ENCODE assay signal across 24 mouse cellular contexts in the genomic region with DNA sequence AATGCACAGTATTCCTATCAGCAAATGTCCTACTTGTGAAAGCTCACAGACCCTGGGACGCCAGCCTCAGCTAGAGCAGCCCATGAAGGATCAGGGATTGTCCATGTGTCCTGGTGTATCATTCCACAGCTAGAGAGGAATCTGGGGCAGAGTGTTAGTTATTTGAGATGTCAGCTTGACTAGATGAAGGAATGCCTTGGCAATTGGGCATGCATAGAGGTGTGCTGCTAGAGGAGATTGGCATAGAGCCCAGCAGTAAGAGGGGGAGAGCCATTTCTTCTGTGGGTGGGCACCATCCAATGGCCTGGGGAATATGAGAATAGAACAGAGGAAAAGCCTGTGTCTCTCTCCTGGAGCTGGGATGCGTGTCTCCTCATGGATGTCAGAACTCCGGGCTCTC. TPM values are rescaled to one million over a fixed set of nuclear protein-coding genes. Genes with fewer than 3 reads are reported as not detected.
DNase-seq lines count a peak whose midpoint lies in the region; ATAC-seq and TF ChIP-seq lines count a peak whose summit lies in the region.
"Had no signal": no experiment of that assay in that cellular context is flagged by ENCODE, and none has a peak within 500 bp of the region (broad histone marks: within the 10 kb centered on the region; RNA-seq: fewer than 3 reads in every experiment).

No protein-coding gene starts in this region.

- no peak for TF ChIP-seq CTCF in cerebellum, adult 2 months (IDR thresholded peaks at IDR 0.05; ENCODE audit: borderline replicate concordance, insufficient read depth, low read depth, low read length)
- no peak for TF ChIP-seq CTCF in heart, postnatal 0 days (IDR thresholded peaks at IDR 0.05; ENCODE audit: low read depth)
- no peak for TF ChIP-seq CTCF in midbrain, postnatal 0 days (IDR thresholded peaks at IDR 0.05)

- H3K9me3 ChIP-seq in heart, postnatal 0 days (replicated peaks; ENCODE audit: control insufficient read depth, low read length) = no peaks in the 10 kb centered on the region
- H3K9me3 ChIP-seq in heart, embryonic 11.5 days (replicated peaks; ENCODE audit: control insufficient read depth, low read length) = no peaks in the 10 kb centered on the region
- H3K9me3 ChIP-seq in midbrain, postnatal 0 days (ENCODE audit: low read length) = no peaks in the 10 kb centered on the region
- H3K9me3 ChIP-seq in midbrain, embryonic 10.5 days (replicated peaks) = no peaks in the 10 kb centered on the region
- H3K9me3 ChIP-seq: embryonic facial prominence, embryonic 10.5 days; embryonic facial prominence, embryonic 13.5 days; forebrain, embryonic 12.5 days; forebrain, embryonic 15.5 days; heart, embryonic 10.5 days; hindbrain, embryonic 12.5 days; hindbrain, embryonic 15.5 days had no signal

- WGBS in cerebellum, adult 2 months = 77% methylated on average over 3 of the region's 3 CpGs
- 35% methylated on average over 3 of the region's 3 CpGs for WGBS in heart, postnatal 0 days
- WGBS in heart, embryonic 11.5 days (ENCODE audit: insufficient replicate concordance) = 81% methylated on average over 3 of the region's 3 CpGs
- 74% methylated on average over 3 of the region's 3 CpGs for WGBS in midbrain, postnatal 0 days
- 83% methylated on average over 3 of the region's 3 CpGs for WGBS in midbrain, embryonic 10.5 days

- no peak overlapping the region for H3K4me2 ChIP-seq in heart, postnatal 0 days (ENCODE audit: low read depth, low read length)
- no peak overlapping the region for H3K4me2 ChIP-seq in heart, embryonic 11.5 days
- no peak overlapping the region for H3K4me2 ChIP-seq in midbrain, postnatal 0 days (ENCODE audit: low read depth, low read length, poor library complexity, severe bottlenecking)
- H3K4me2 ChIP-seq: embryonic facial prominence, embryonic 13.5 days; forebrain, embryonic 12.5 days; forebrain, embryonic 15.5 days; hindbrain, embryonic 12.5 days; hindbrain, embryonic 15.5 days had no signal

- no peak overlapping the region for H3K27ac ChIP-seq in cerebellum, adult 2 months (ENCODE audit: insufficient read depth, low read length)
- no peak overlapping the region for H3K27ac ChIP-seq in heart, postnatal 0 days (ENCODE audit: low read depth)
- no peak overlapping the region for H3K27ac ChIP-seq in heart, embryonic 11.5 days (ENCODE audit: low read depth, low read length)
- no peak overlapping the region for H3K27ac ChIP-seq in midbrain, postnatal 0 days (ENCODE audit: low read depth, low read length)
- no peak overlapping the region for H3K27ac ChIP-seq in midbrain, embryonic 10.5 days (replicated peaks)
- H3K27ac ChIP-seq: embryonic facial prominence, embryonic 10.5 days; embryonic facial prominence, embryonic 13.5 days; forebrain, embryonic 12.5 days; forebrain, embryonic 15.5 days; heart, embryonic 10.5 days; hindbrain, embryonic 12.5 days; hindbrain, embryonic 15.5 days had no signal

- DNase-seq in cerebellum, postnatal 10 days = peak; percentile 18 to 28
- no peak for DNase-seq in cerebellum, adult 2 months
- no peak for DNase-seq in heart, postnatal 0 days (ENCODE audit: low spot score)
- DNase-seq in midbrain, postnatal 0 days (ENCODE audit: low spot score) = peak; percentile 9
- no peak for DNase-seq in midbrain, embryonic 10.5 days (ENCODE audit: low spot score)
- no peak for DNase-seq in adrenal gland, adult 8-10 months
- DNase-seq: adrenal gland, postnatal 14 days; cerebellum, adult 18-20 months; cerebellum, adult 9-11 months; cerebellum, postnatal 36 days; embryo, embryonic 11 days; gastrocnemius, postnatal 25 days; heart, adult 18-20 months had no signal

- TF ChIP-seq POLR2A in cerebellum, adult 2 months (IDR thresholded peaks at IDR 0.05; ENCODE audit: borderline replicate concordance, insufficient read depth, low read length) = no peak

- H3K4me1 ChIP-seq in cerebellum, adult 2 months (ENCODE audit: control insufficient read depth, insufficient read depth, low read length) = peaks cover 17% of the 10 kb centered on the region
- H3K4me1 ChIP-seq in heart, postnatal 0 days (ENCODE audit: control insufficient read depth, insufficient read depth) = no peaks in the 10 kb centered on the region
- no peaks in the 10 kb centered on the region for H3K4me1 ChIP-seq in heart, embryonic 11.5 days (ENCODE audit: control insufficient read depth, insufficient read depth, low read length)
- H3K4me1 ChIP-seq in midbrain, postnatal 0 days (ENCODE audit: insufficient read depth, low read length) = peaks cover 5% of the 10 kb centered on the region
- H3K4me1 ChIP-seq in midbrain, embryonic 10.5 days = no peaks in the 10 kb centered on the region
- H3K4me1 ChIP-seq: embryonic facial prominence, embryonic 10.5 days; embryonic facial prominence, embryonic 13.5 days; forebrain, embryonic 12.5 days; forebrain, embryonic 15.5 days; heart, embryonic 10.5 days; hindbrain, embryonic 12.5 days had no signal

- ATAC-seq in heart, postnatal 0 days (ENCODE audit: insufficient read depth, low read depth) = peak; percentile 60; the same call in 1 of the 2 replicates
- no peak for ATAC-seq in heart, embryonic 11.5 days (replicated peaks; ENCODE audit: insufficient number of reproducible peaks, low FRiP score, low TSS enrichment)
- no peak for ATAC-seq in midbrain, postnatal 0 days (ENCODE audit: low FRiP score)
- ATAC-seq: intestine, postnatal 0 days; Patski had no signal

- no peaks in the 10 kb centered on the region for H3K36me3 ChIP-seq in heart, postnatal 0 days (replicated peaks; ENCODE audit: control insufficient read depth, insufficient read depth, low read length)
- H3K36me3 ChIP-seq in heart, embryonic 11.5 days (ENCODE audit: control insufficient read depth, insufficient read depth, low read length) = no peaks in the 10 kb centered on the region
- no peaks in the 10 kb centered on the region for H3K36me3 ChIP-seq in midbrain, postnatal 0 days (ENCODE audit: insufficient read depth, low read length)
- no peaks in the 10 kb centered on the region for H3K36me3 ChIP-seq in midbrain, embryonic 10.5 days
- H3K36me3 ChIP-seq: embryonic facial prominence, embryonic 10.5 days; embryonic facial prominence, embryonic 13.5 days; forebrain, embryonic 12.5 days; forebrain, embryonic 15.5 days; heart, embryonic 10.5 days; hindbrain, embryonic 12.5 days; hindbrain, embryonic 15.5 days had no signal

- no peak overlapping the region for H3K4me3 ChIP-seq in cerebellum, adult 2 months (replicated peaks; ENCODE audit: insufficient read depth, low read depth, low read length)
- H3K4me3 ChIP-seq in heart, postnatal 0 days (ENCODE audit: low read depth, low read length) = no peak overlapping the region
- no peak overlapping the region for H3K4me3 ChIP-seq in heart, embryonic 11.5 days (ENCODE audit: low read depth, low read length)
- H3K4me3 ChIP-seq in midbrain, postnatal 0 days (ENCODE audit: low read depth, low read length) = no peak overlapping the region
- no peak overlapping the region for H3K4me3 ChIP-seq in midbrain, embryonic 10.5 days
- H3K4me3 ChIP-seq: embryonic facial prominence, embryonic 10.5 days; embryonic facial prominence, embryonic 13.5 days; erythroblast, embryonic 14.5 days; forebrain, embryonic 12.5 days; forebrain, embryonic 15.5 days; heart, embryonic 10.5 days; hindbrain, embryonic 12.5 days; hindbrain, embryonic 15.5 days had no signal

- H3K27me3 ChIP-seq in cerebellum, adult 2 months (ENCODE audit: control insufficient read depth, insufficient read depth, low read length) = no peaks in the 10 kb centered on the region
- H3K27me3 ChIP-seq in heart, postnatal 0 days (ENCODE audit: control insufficient read depth, insufficient read depth, low read length) = no peaks in the 10 kb centered on the region
- H3K27me3 ChIP-seq in heart, embryonic 11.5 days (ENCODE audit: control insufficient read depth, insufficient read depth, low read length) = no peaks in the 10 kb centered on the region
- no peaks in the 10 kb centered on the region for H3K27me3 ChIP-seq in midbrain, postnatal 0 days (ENCODE audit: insufficient read depth, low read length)
- H3K27me3 ChIP-seq in midbrain, embryonic 10.5 days (ENCODE audit: low read depth, poor library complexity, severe bottlenecking) = no peaks in the 10 kb centered on the region
- H3K27me3 ChIP-seq: embryonic facial prominence, embryonic 13.5 days; forebrain, embryonic 12.5 days; forebrain, embryonic 15.5 days; hindbrain, embryonic 12.5 days; hindbrain, embryonic 15.5 days; Patski had no signal

- TF ChIP-seq EP300 in heart, postnatal 0 days (IDR thresholded peaks at IDR 0.05; ENCODE audit: low read depth) = no peak

- H3K9ac ChIP-seq in heart, postnatal 0 days (replicated peaks; ENCODE audit: low read depth, low read length) = no peak overlapping the region
- H3K9ac ChIP-seq in heart, embryonic 11.5 days (ENCODE audit: low read depth, low read length) = no peak overlapping the region
- no peak overlapping the region for H3K9ac ChIP-seq in midbrain, postnatal 0 days (replicated peaks; ENCODE audit: low read length, poor library complexity, severe bottlenecking)
- H3K9ac ChIP-seq: embryonic facial prominence, embryonic 13.5 days; forebrain, embryonic 12.5 days; forebrain, embryonic 15.5 days; hindbrain, embryonic 12.5 days; hindbrain, embryonic 15.5 days had no signal

RNA-seq across cellular contexts. Expression of a gene that starts 38.6 kb away (rescaled TPM):
- 17.6 and 17.9 TPM in 2 replicates for polyA plus RNA-seq in cerebellum, adult 2 months (2012; rRNA removed)
- total RNA-seq in heart, postnatal 0 days (2014; rRNA removed; ENCODE audit: low replicate concordance) = 17.6 and 18.5 TPM in 2 replicates
- 15.8 and 17.2 TPM in 2 replicates for polyA plus RNA-seq in heart, postnatal 0 days (2015; fragmentation: Nextera tagmentation; extraction: Ambion mirVana)
- polyA plus RNA-seq in heart, embryonic 11.5 days (2014; fragmentation: Nextera tagmentation; extraction: Ambion mirVana) = 18.9 and 19.5 TPM in 2 replicates
- 19.7 and 22.8 TPM in 2 replicates for total RNA-seq in midbrain, postnatal 0 days (2014; rRNA removed)
- 20.0 and 22.5 TPM in 2 replicates for polyA plus RNA-seq in midbrain, postnatal 0 days (2015; fragmentation: Nextera tagmentation; extraction: Ambion mirVana)
- 8.0 and 8.3 TPM in 2 replicates for polyA plus RNA-seq in midbrain, embryonic 10.5 days (2016; fragmentation: Nextera tagmentation; extraction: Ambion mirVana)
- 10 to 100 TPM; 17.5 to 21.3 (median 18.7) TPM for total RNA-seq in adrenal gland, adult 8-10 months (2022)

Comparison
In these comparisons a context has a peak if more than half of its experiments do, and no peak if none do; other contexts are left out.
1. DNase-seq: peak in cerebellum, postnatal 10 days (2 of 2) and midbrain, postnatal 0 days (single experiment); none in cerebellum, adult 2 months (0 of 2), heart, postnatal 0 days (single experiment), midbrain, embryonic 10.5 days (single experiment) and adrenal gland, adult 8-10 months (single experiment).